25 mouse cellular contexts compared by ENCODE assay signal in genomic region chr5:107968079-107968478, GRCm38 (mm10). TPM values are rescaled to one million over a fixed set of nuclear protein-coding genes. Genes with fewer than 3 reads are reported as not detected.
A peak's percentile ranks its signal among the peaks of the same experiment; 100 is the strongest.
DNase-seq lines count a peak whose midpoint lies in the region; ATAC-seq and TF ChIP-seq lines count a peak whose summit lies in the region.
"Had no signal": no experiment of that assay in that cellular context is flagged by ENCODE, and none has a peak within 500 bp of the region (broad histone marks: within the 10 kb centered on the region; RNA-seq: fewer than 3 reads in every experiment).

No protein-coding gene starts in this region.

- DNase-seq in intestine, embryonic 14.5 days (ENCODE audit: low spot score) = peak; percentile 38
- DNase-seq in liver, embryonic 13.5 days = no peak
- no peak for DNase-seq in lung, postnatal 14 days
- DNase-seq in spleen, adult 12 weeks (ENCODE audit: low spot score) = no peak
- DNase-seq: adrenal gland, adult 8-10 months; B cell, adult 2 months; cerebellum, adult 8-10 months; cerebellum, postnatal 36 days; embryo, embryonic 11 days; gastrocnemius, postnatal 25 days; kidney, postnatal 4 days; left cerebral cortex, postnatal 4 days had no signal

- H3K9ac ChIP-seq in intestine, embryonic 14.5 days (ENCODE audit: low read length) = no peak overlapping the region
- H3K9ac ChIP-seq in intestine, embryonic 16.5 days (ENCODE audit: low read depth, low read length) = no peak overlapping the region
- H3K9ac ChIP-seq in liver, embryonic 13.5 days = peak overlapping the region; percentile 30; the same call in 1 of the 2 replicates
- H3K9ac ChIP-seq in intestine, embryonic 15.5 days = no peak overlapping the region
- H3K9ac ChIP-seq: forebrain, embryonic 15.5 days; hindbrain, embryonic 14.5 days; kidney, embryonic 15.5 days; limb, embryonic 15.5 days; midbrain, embryonic 12.5 days; neural tube, embryonic 15.5 days had no signal

- no peak for ATAC-seq in intestine, embryonic 14.5 days (replicated peaks; ENCODE audit: low FRiP score, low TSS enrichment, low read depth)
- ATAC-seq in intestine, embryonic 16.5 days = no peak
- no peak for ATAC-seq in liver, embryonic 13.5 days (ENCODE audit: low read depth)
- ATAC-seq in intestine, embryonic 15.5 days = no peak
- ATAC-seq: activated CD4-positive, CD25-positive, alpha-beta regulatory T cell, adult 4 months; forebrain, embryonic 15.5 days; intestine, postnatal 0 days had no signal

- H3K27me3 ChIP-seq in intestine, embryonic 14.5 days (replicated peaks; ENCODE audit: control insufficient read depth, insufficient read depth, low read length) = no peaks in the 10 kb centered on the region
- H3K27me3 ChIP-seq in intestine, embryonic 16.5 days (replicated peaks; ENCODE audit: control insufficient read depth, insufficient read depth, low read length) = no peaks in the 10 kb centered on the region
- no peaks in the 10 kb centered on the region for H3K27me3 ChIP-seq in liver, embryonic 13.5 days
- no peaks in the 10 kb centered on the region for H3K27me3 ChIP-seq in intestine, embryonic 15.5 days (replicated peaks)
- H3K27me3 ChIP-seq: forebrain, embryonic 15.5 days; kidney, embryonic 15.5 days; limb, embryonic 15.5 days; midbrain, embryonic 12.5 days; neural tube, embryonic 15.5 days had no signal

- H3K27ac ChIP-seq in intestine, embryonic 14.5 days (ENCODE audit: low read depth) = no peak overlapping the region
- H3K27ac ChIP-seq in intestine, embryonic 16.5 days (ENCODE audit: low read length) = no peak overlapping the region
- peak overlapping the region; percentile 59; the same call in 1 of the 2 replicates for H3K27ac ChIP-seq in bone marrow, adult 2 months (ENCODE audit: control insufficient read depth, insufficient read depth, low read depth, low read length, poor library complexity)
- peak overlapping the region; percentile 78 for H3K27ac ChIP-seq in liver, embryonic 13.5 days
- no peak overlapping the region for H3K27ac ChIP-seq in intestine, embryonic 15.5 days
- H3K27ac ChIP-seq: forebrain, embryonic 15.5 days; hindbrain, embryonic 14.5 days; kidney, embryonic 15.5 days; left cerebral cortex, adult 2 months; limb, embryonic 15.5 days; midbrain, embryonic 12.5 days; neural tube, embryonic 15.5 days; stomach, postnatal 0 days had no signal

- TF ChIP-seq CTCF in bone marrow, adult 2 months (IDR thresholded peaks at IDR 0.05; ENCODE audit: control insufficient read depth, insufficient read depth, low read length) = no peak

- peaks cover 8% of the 10 kb centered on the region for H3K4me1 ChIP-seq in intestine, embryonic 14.5 days (replicated peaks; ENCODE audit: control insufficient read depth, insufficient read depth, low read length)
- H3K4me1 ChIP-seq in intestine, embryonic 16.5 days (ENCODE audit: control insufficient read depth, insufficient read depth, low read length) = no peaks in the 10 kb centered on the region
- H3K4me1 ChIP-seq in bone marrow, adult 2 months (ENCODE audit: control insufficient read depth, insufficient read depth, low read length) = peaks cover 6% of the 10 kb centered on the region
- H3K4me1 ChIP-seq in liver, embryonic 13.5 days (replicated peaks) = peaks cover 87% of the 10 kb centered on the region
- 0 out of 2 replicates have a peak, but pooled peaks cover 3% of the 10 kb centered on the region for H3K4me1 ChIP-seq in intestine, embryonic 15.5 days (replicated peaks)
- H3K4me1 ChIP-seq: midbrain, embryonic 12.5 days; neural tube, embryonic 15.5 days had no signal

- no peaks in the 10 kb centered on the region for H3K9me3 ChIP-seq in intestine, embryonic 14.5 days (ENCODE audit: control insufficient read depth, low read length)
- H3K9me3 ChIP-seq in intestine, embryonic 16.5 days (ENCODE audit: control insufficient read depth, low read length) = no peaks in the 10 kb centered on the region
- H3K9me3 ChIP-seq in liver, embryonic 13.5 days (replicated peaks) = no peaks in the 10 kb centered on the region
- no peaks in the 10 kb centered on the region for H3K9me3 ChIP-seq in intestine, embryonic 15.5 days
- H3K9me3 ChIP-seq: forebrain, embryonic 15.5 days; kidney, embryonic 15.5 days; limb, embryonic 15.5 days; midbrain, embryonic 12.5 days; neural tube, embryonic 15.5 days had no signal

- no peak overlapping the region for H3K4me3 ChIP-seq in intestine, embryonic 14.5 days (ENCODE audit: low read depth, low read length)
- H3K4me3 ChIP-seq in intestine, embryonic 16.5 days (ENCODE audit: low read length) = no peak overlapping the region
- H3K4me3 ChIP-seq in bone marrow, adult 2 months (replicated peaks; ENCODE audit: control insufficient read depth, low read depth, low read length) = no peak overlapping the region
- H3K4me3 ChIP-seq in liver, embryonic 13.5 days (replicated peaks) = no peak overlapping the region
- H3K4me3 ChIP-seq in intestine, embryonic 15.5 days (replicated peaks) = no peak overlapping the region
- H3K4me3 ChIP-seq: forebrain, embryonic 15.5 days; kidney, embryonic 15.5 days; left cerebral cortex, adult 2 months; limb, embryonic 15.5 days; midbrain, embryonic 12.5 days; neural tube, embryonic 15.5 days had no signal

- H3K36me3 ChIP-seq in intestine, embryonic 14.5 days (ENCODE audit: control insufficient read depth, insufficient read depth, low read length) = no peaks in the 10 kb centered on the region
- no peaks in the 10 kb centered on the region for H3K36me3 ChIP-seq in intestine, embryonic 16.5 days (ENCODE audit: control insufficient read depth, insufficient read depth, low read length)
- H3K36me3 ChIP-seq in liver, embryonic 13.5 days = no peaks in the 10 kb centered on the region
- no peaks in the 10 kb centered on the region for H3K36me3 ChIP-seq in intestine, embryonic 15.5 days
- H3K36me3 ChIP-seq: forebrain, embryonic 15.5 days; kidney, embryonic 15.5 days; limb, embryonic 15.5 days; midbrain, embryonic 12.5 days; neural tube, embryonic 15.5 days had no signal

- 80% methylated on average over 3 of the region's 3 CpGs for WGBS in intestine, embryonic 14.5 days
- WGBS in intestine, embryonic 16.5 days = 78% methylated on average over 3 of the region's 3 CpGs
- WGBS in bone marrow, adult 2 months = 68% methylated on average over 3 of the region's 3 CpGs
- WGBS in liver, embryonic 13.5 days (ENCODE audit: insufficient replicate concordance) = 70% methylated on average over 3 of the region's 3 CpGs
- 91% methylated on average over 3 of the region's 3 CpGs for WGBS in intestine, embryonic 15.5 days

- H3K4me2 ChIP-seq in intestine, embryonic 14.5 days (ENCODE audit: low read length) = no peak overlapping the region
- H3K4me2 ChIP-seq in intestine, embryonic 16.5 days (ENCODE audit: low read depth, low read length) = no peak overlapping the region
- H3K4me2 ChIP-seq in liver, embryonic 13.5 days = no peak overlapping the region
- no peak overlapping the region for H3K4me2 ChIP-seq in intestine, embryonic 15.5 days (replicated peaks)
- H3K4me2 ChIP-seq: forebrain, embryonic 15.5 days; hindbrain, embryonic 14.5 days; kidney, embryonic 15.5 days; limb, embryonic 15.5 days; midbrain, embryonic 12.5 days; neural tube, embryonic 15.5 days had no signal

- TF ChIP-seq POLR2A in bone marrow, adult 2 months (IDR thresholded peaks at IDR 0.05; ENCODE audit: borderline replicate concordance, control insufficient read depth, low read depth, low read length) = no peak

RNA-seq across cellular contexts. Expression of gene Fam69a, which starts 18.8 kb away (rescaled TPM):
- polyA plus RNA-seq in intestine, embryonic 14.5 days (2014; fragmentation: Nextera tagmentation; extraction: Ambion mirVana) = 24.5 and 25.0 TPM in 2 replicates
- polyA plus RNA-seq in intestine, embryonic 16.5 days (2015; fragmentation: Nextera tagmentation; extraction: Ambion mirVana) = 17.8 and 17.9 TPM in 2 replicates
- polyA plus RNA-seq in bone marrow, adult 2 months (2011; ENCODE audit: insufficient read depth, insufficient read length, low replicate concordance, missing spikeins) = 13.5 and 14.2 TPM in 2 replicates
- 11.3 and 11.6 TPM in 2 replicates for polyA plus RNA-seq in liver, embryonic 13.5 days (2015; fragmentation: Nextera tagmentation; extraction: Ambion mirVana)
- polyA plus RNA-seq in intestine, embryonic 15.5 days (2015; fragmentation: Nextera tagmentation; extraction: Ambion mirVana) = 18.4 and 20.9 TPM in 2 replicates

Comparison
In these comparisons a context has a peak if more than half of its experiments do, and no peak if none do; other contexts are left out.
1. H3K27ac ChIP-seq: peak in bone marrow, adult 2 months (single experiment) and liver, embryonic 13.5 days (single experiment); none in intestine, embryonic 14.5 days (single experiment), intestine, embryonic 16.5 days (single experiment) and intestine, embryonic 15.5 days (single experiment).